Mouse (Mus musculus): Measurements from ENCODE around the gene Rbm19.

The Rbm19 gene

GRCm38 (mm10) chr5:120204316-120204715, 88.1 kb downstream of the Rbm19 start:
- no peak for DNase-seq (ENCODE audit: low spot score)

- DNase-seq (ENCODE audit: low spot score) = no peak
These were observed 90.2 kb downstream of the Rbm19 start for GRCm38 (mm10) chr5:120206313-120206943.

GRCm38 (mm10) chr5:120207492-120207891, 91.2 kb downstream of the Rbm19 start:
- no peak for DNase-seq (ENCODE audit: low spot score)

- DNase-seq (ENCODE audit: low spot score) = no peak
These were observed 94.4 kb downstream of the Rbm19 start for GRCm38 (mm10) chr5:120210668-120211067.

DNA sequence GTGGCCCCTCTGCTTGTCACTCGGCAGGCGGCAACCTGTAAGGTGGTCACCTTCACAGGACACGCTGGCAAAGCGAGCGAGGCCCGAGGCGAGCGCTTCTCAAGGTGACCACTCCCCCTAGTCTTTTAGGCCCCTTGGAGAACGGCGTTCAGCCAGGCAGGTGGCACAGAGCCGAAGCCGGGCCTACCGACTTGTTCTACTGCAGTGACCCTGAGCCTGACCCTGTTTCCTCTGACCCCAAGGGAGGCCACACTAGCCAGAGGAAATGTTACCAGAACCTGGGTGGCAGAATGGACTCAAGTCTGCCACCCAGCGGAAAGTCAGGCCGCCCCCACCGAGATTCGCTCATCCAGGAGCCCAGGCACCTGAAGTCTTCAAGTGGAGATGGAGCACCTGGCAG, 94.9 kb downstream of the Rbm19 start:
- no peak for DNase-seq (ENCODE audit: low spot score)

DNA sequence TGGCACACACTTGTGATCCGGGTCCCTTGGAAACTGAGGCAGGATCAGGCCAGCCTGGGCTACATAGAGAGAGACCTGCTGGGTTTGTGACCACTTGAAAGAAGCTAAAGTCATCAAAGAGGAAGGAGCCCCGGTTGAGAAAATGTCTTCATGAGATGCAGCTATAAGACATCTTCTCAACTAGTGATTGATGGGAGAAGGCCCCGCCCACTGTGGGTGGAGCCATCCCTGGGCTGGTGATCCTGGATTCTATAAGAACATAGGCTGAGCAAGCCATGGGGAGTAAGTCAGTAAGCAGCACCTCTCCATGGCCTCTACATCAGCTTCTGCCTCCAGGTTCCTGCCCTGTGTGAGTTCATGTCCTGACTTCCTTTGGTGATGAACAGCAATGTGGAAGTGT, 98.2 kb downstream of the Rbm19 start:
- DNase-seq (ENCODE audit: low spot score) = no peak

- DNase-seq (ENCODE audit: low spot score) = no peak
These were observed 105.0 kb downstream of the Rbm19 start for GRCm38 (mm10) chr5:120221216-120221615.

- DNase-seq (ENCODE audit: low spot score) = no peak
These were observed 109.1 kb downstream of the Rbm19 start for GRCm38 (mm10) chr5:120225383-120225782.

DNA sequence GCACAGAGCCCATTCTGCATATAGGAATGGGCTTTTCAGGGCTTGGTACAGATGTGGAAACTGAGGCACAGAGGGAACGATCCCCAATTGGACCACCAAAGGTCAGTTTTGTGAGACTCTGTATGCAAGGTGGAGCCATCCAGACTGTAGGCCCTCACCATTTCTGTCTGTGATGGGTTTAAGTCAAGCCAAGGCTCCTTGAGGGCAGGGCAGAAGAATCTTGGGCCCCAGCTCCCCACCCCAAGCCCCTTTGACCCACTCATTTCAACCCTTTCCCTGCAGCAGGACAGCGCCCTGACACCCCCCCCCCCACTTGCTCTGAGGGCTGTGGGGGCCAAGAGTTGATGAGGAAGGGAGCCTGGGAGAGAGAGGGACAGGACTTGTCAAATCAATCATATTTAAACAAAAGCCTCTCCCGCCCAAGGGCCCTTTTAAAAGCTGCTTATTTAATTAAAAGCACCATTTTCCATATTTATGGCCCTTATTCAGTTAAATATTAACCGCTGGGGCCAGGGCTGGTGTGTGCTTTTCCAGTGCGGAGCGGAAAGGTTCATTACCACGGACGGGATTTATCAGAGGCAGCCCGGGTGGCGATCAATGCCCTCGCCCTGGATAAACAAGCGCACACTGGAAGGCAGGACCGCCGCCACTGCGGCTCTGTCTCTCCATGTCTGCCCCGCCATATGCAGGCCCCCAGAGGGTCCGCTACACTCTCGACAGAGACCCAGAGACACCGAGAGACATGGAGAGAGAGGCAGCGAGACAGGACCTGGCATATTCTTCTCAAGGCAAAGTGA, 112.5 kb downstream of the Rbm19 start:
- DNase-seq (ENCODE audit: low spot score) = no peak

GRCm38 (mm10) chr5:120231435-120232147, 115.3 kb downstream of the Rbm19 start:
- DNase-seq (ENCODE audit: low spot score) = no peak

DNA sequence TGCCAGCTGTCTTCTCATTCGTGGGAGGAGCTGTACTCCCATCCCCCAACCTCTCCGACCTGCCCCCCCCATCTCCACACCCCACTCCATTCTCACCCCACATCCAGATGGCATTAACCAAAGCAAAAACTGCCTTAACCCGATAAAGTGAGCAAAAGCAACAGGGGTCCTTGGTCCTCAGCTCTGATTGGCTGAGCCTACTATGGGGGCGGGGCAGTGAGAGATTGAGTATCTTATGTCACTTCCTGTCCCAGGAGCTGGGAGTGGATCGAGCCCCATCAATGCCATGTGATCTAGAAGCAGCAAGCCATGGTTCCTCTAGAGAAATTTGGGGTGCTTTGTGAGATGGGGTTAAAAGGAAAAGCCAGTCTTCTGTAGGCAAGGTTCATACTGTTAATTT, 118.9 kb downstream of the Rbm19 start:
- DNase-seq (ENCODE audit: low spot score) = no peak

DNA sequence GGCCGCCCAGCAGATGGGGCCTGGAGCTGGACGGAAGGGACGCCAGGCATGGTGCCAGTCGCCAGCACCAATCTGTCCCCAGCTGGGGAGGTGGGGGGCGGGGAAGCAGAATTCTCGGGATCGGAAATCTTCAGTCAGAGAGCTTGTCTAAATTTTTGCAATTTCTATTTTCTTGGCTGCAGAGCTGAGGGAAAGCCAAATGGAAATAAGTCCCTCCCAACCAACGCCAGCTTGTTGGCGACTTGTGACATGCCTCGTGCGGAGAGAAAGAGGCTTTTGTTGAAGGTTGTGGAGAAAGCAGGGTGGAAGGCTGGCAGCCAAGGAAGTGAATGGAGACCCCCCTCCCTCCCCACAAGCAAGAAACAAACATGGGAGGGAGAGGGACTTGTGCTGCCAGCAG, 119.3 kb downstream of the Rbm19 start:
- DNase-seq (ENCODE audit: low spot score) = no peak

- no peak for DNase-seq (ENCODE audit: low spot score)
These were observed 123.8 kb downstream of the Rbm19 start for GRCm38 (mm10) chr5:120240071-120240470.

DNA sequence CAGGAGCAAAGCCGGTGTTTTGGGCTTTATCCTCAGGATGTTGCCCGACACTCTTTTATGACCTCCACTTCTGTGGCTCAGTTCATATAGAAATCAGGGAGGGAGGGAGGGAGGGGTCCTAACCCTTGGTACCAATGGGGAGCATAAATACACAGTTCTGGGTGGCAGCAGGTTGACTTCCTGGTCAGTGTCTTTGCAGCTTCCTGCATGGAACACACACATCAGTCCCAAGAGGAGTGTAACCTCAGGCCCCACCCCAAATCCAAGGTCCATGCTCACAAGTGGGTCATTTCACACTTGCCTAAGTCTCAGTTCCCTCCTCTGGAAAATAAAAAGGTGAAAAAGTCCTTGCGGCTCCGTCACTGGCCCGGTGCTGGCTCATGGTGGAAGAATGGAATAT, 129.1 kb downstream of the Rbm19 start:
- DNase-seq (ENCODE audit: low spot score) = no peak
